Mouse (Mus musculus) forebrain, embryonic 13.5 days (tissue): ENCODE measurements around the gene Glb1. TPM values are rescaled to one million over a fixed set of nuclear protein-coding genes. Genes with fewer than 3 reads are reported as not detected.

Experiments used
- ATAC-seq: fragments of 200-750 bp; cut with Nextera tagmentation; 2 replicates; pipeline ENCODE4 v1.8.0; 2017
- H3K27ac ChIP-seq: fragments of 300-500 bp; sonication (generic); 2 replicates; pipeline ENCODE4 v1.5.1; 2015; ENCODE audit warnings: inconsistent platforms, mild to moderate bottlenecking, moderate library complexity
- H3K27me3 ChIP-seq: fragments of 300-500 bp; sonication (generic); 2 replicates; pipeline ENCODE4 v1.6.1; 2015; ENCODE audit warnings: mild to moderate bottlenecking, inconsistent platforms
- H3K36me3 ChIP-seq: fragments of 300-500 bp; sonication (generic); 2 replicates; pipeline ENCODE4 v1.6.1; 2015; ENCODE audit warnings: mild to moderate bottlenecking, inconsistent platforms; ENCODE audit not compliant: poor library complexity, severe bottlenecking
- H3K4me1 ChIP-seq: fragments of 300-500 bp; sonication (generic); 2 replicates; pipeline ENCODE4 v1.6.1; 2015; ENCODE audit warnings: inconsistent platforms
- H3K4me2 ChIP-seq: fragments of 300-500 bp; sonication (generic); 2 replicates; pipeline ENCODE4 v1.6.1; 2015; ENCODE audit warnings: inconsistent platforms, mild to moderate bottlenecking, moderate library complexity
- H3K4me3 ChIP-seq: fragments of 300-500 bp; sonication (generic); 2 replicates; pipeline ENCODE4 v1.5.1; 2015; ENCODE audit warnings: mild to moderate bottlenecking, inconsistent platforms
- H3K9ac ChIP-seq: fragments of 300-500 bp; sonication (generic); 2 replicates; pipeline ENCODE4 v1.6.1; 2015; ENCODE audit warnings: mild to moderate bottlenecking, inconsistent platforms
- H3K9me3 ChIP-seq: fragments of 300-500 bp; sonication (generic); replicated peaks from 2 replicates; pipeline ENCODE4 v1.6.1; 2016; ENCODE audit warnings: inconsistent platforms
- WGBS: fragments of 180-500 bp; shearing (Covaris S2); methylation state at CpG from one replicate; pipeline ENCODE4 v1.1.7; 2015; 5-methylcytosine and 5-hydroxymethylcytosine counted together
- polyA plus RNA-seq: library from polyadenylated mRNA; unstranded; fragments of >200 nt; fragmentation: Nextera tagmentation; extraction: Ambion mirVana; gene quantifications from 2 replicates; pipeline ENCODE4 v1.2.1, GENCODE M21; 2015

The Glb1 gene
- polyA plus RNA-seq, 1 experiment from 2014 or later = 17.1 TPM

DNA sequence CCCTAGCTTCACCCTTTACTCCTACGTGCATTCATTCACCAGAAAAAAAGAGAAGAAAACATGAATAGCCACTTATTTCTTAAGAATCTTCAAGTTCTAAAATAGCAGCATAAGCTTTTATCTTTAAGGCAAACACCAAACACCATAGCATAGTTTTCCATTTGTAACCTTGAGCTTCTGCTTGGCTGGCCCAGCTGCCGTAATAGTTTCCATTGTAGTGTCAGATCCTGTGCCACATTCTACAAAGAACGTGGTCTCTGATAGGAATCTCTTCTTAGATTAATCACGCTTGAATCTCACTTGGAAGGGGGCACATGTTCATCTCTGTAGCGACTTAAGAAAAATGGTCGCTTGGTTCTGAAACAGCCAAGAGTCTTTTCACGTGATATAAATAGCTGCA, 50.7 kb downstream of the Glb1 start:
- Histone ChIP-seq H3K4me1 (no peaks in the 10 kb centered on the region), H3K27ac (no peak overlapping the region), H3K9me3 (no peaks in the 10 kb centered on the region), H3K27me3 (no peaks in the 10 kb centered on the region), H3K4me3 (no peak overlapping the region), H3K36me3 (no peaks in the 10 kb centered on the region; the same call in 1 of the 2 replicates), H3K9ac (no peak overlapping the region), H3K4me2 (no peak overlapping the region)
- WGBS = 76% methylated on average over 7 of the region's 7 CpGs
- no peak for ATAC-seq

DNA sequence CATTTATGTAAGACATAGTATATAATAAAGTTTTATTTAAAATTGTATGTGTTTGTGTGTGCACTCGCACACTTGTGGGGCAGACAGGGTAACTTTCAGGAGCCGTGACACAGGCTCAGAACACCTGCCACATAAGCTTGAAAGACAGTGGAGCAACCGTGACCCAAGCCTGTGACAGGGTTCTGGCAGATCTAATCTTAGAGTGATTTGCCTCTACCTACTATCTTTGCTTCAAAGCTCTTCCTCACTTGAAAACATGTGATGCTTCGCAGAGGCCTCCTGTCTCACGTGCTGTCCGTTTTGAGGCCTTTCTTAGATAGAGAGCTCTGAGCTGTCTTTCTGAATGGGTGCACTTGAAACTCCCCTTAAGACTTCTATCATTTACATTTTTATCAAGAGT, 51.5 kb downstream of the Glb1 start:
- H3K4me2 ChIP-seq = no peak overlapping the region
- ATAC-seq = no peak
- H3K27ac ChIP-seq = no peak overlapping the region
- H3K27me3 ChIP-seq = no peaks in the 10 kb centered on the region
- WGBS = 94% methylated on average over 6 of the region's 6 CpGs
- H3K36me3 ChIP-seq = peaks cover under 1% of the 10 kb centered on the region; the same call in 1 of the 2 replicates
- no peaks in the 10 kb centered on the region for H3K4me1 ChIP-seq
- no peaks in the 10 kb centered on the region for H3K9me3 ChIP-seq
- H3K4me3 ChIP-seq = no peak overlapping the region
- no peak overlapping the region for H3K9ac ChIP-seq

DNA sequence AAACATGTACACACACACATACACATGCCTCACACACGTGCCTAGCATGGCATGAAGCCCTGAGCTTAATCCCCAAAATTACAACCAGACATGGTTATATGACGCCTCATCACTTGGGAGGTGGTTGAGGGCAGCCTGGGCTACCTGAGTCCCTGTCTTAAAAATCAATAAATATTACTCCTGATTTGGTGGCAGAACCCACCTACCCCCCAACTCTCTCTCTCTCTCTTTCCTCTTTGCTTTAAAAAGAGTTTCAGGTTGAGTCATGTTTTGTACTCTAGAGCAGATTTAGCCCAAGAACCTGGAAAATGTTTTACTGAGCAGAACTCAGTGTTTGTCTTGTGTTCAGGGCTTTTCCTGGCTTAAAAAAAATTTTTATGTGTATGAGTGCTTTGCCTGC, 54.5 kb downstream of the Glb1 start:
- 82% methylated on average over 2 of the region's 2 CpGs for WGBS
- Histone ChIP-seq H3K36me3 (peaks cover 13% of the 10 kb centered on the region; the same call in 1 of the 2 replicates), H3K27me3 (no peaks in the 10 kb centered on the region), H3K4me3 (no peak overlapping the region), H3K9me3 (no peaks in the 10 kb centered on the region), H3K4me2 (no peak overlapping the region), H3K9ac (no peak overlapping the region), H3K27ac (no peak overlapping the region), H3K4me1 (no peaks in the 10 kb centered on the region)
- ATAC-seq = no peak

DNA sequence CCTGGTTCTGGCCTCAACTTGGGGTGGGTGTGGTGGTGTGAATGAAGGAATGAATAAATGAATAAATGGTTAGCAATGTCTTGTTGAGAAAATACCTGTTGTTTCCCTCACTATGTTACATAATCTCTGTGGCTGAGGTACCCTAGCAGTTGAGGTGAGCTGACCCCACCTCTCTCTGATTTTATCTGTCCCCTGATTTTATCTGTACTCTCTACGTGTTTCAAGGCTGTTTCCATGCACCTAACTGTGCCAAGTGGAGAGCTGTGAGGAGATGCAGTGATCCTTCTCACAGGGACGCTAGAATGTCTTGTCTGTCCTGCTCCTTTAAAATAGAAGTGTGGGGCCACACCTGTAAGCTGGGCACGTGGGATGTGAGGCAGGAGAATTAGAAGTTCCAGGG, 57.6 kb downstream of the Glb1 start:
- ATAC-seq = no peak
- H3K9ac ChIP-seq = no peak overlapping the region

DNA sequence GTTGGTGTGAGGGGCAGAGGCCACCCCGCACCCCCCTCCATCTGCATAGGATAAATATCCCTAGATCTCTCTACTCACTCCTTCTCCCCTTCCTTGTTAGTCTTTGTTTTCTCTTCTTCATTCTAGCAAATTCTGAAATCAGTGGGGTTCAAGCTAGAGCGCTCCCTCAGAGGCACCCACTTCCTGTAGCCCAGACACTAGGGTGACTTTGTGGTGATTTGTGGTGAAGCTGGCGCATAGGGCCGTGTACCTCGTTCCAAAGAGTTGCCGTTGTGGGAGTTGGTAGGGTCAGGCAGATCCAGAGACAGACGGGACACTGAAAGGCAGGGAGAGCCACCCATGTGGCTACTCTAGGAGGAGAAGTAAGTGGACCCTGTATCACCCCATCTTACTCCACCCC, 61.7 kb downstream of the Glb1 start:
- H3K4me3 ChIP-seq = no peak overlapping the region
- no peaks in the 10 kb centered on the region for H3K9me3 ChIP-seq
- peaks cover 37% of the 10 kb centered on the region for H3K36me3 ChIP-seq
- whole genome bisulfite sequencing = 94% methylated on average over 7 of the region's 7 CpGs
- ATAC-seq = no peak
- no peaks in the 10 kb centered on the region for H3K27me3 ChIP-seq
- no peak overlapping the region for H3K9ac ChIP-seq
- H3K4me2 ChIP-seq = no peak overlapping the region
- H3K27ac ChIP-seq = no peak overlapping the region
- H3K4me1 ChIP-seq = no peaks in the 10 kb centered on the region

More for the DNA sequence above, 57.6 kb downstream of the Glb1 start:
- Histone ChIP-seq H3K4me3 (no peak overlapping the region), H3K9me3 (no peaks in the 10 kb centered on the region), H3K36me3 (peaks cover 20% of the 10 kb centered on the region; the same call in 1 of the 2 replicates), H3K4me2 (no peak overlapping the region), H3K4me1 (no peaks in the 10 kb centered on the region), H3K27me3 (no peaks in the 10 kb centered on the region), H3K27ac (no peak overlapping the region)
- WGBS = 91% methylated on average over 3 of the region's 3 CpGs

DNA sequence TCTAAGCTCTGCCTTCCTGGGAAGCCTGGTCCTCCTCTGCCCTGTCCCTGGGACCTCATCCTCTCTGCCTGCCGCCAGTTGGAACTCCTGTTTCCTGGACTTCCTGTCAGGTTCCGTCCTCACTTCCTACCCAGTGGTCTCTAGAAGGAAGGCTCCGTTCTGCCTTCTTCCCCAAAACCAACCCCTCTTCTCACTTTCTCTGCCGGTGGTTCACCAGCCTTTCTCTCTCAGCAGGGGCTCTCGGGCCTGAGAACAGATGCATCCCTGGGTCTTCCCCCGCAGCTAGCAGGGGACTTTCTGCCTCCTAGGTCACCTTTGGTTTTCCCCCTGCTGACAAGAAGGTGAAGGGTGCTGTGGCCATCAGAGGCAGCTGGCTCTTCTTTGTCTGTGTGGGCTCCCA, 64.6 kb downstream of the Glb1 start:
- no peak overlapping the region for H3K4me2 ChIP-seq
- no peaks in the 10 kb centered on the region for H3K27me3 ChIP-seq
- no peaks in the 10 kb centered on the region for H3K4me1 ChIP-seq
- ATAC-seq = no peak
- no peak overlapping the region for H3K9ac ChIP-seq
- WGBS = 86% methylated on average over 6 of the region's 6 CpGs
- H3K27ac ChIP-seq = no peak overlapping the region
- H3K9me3 ChIP-seq = no peaks in the 10 kb centered on the region
- peaks cover 29% of the 10 kb centered on the region for H3K36me3 ChIP-seq
- H3K4me3 ChIP-seq = no peak overlapping the region

DNA sequence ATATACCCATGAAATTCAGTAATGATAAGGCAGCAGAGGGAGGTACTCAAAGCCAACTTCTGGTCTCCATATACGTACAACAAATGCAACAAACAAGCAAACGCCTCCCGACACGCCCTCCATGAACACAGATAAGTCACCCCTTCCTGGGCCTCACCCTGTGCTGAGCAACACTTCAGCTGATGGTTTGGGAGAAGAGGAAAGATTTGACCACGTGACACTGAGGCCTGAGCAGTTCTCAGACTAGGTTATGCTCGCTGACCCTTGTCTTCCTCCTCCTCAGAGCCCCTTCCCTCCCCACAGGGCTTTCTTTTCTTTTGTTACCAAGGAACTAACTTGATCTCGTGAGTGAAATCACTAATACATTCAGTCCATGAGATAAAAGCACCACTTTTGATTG, 66.0 kb downstream of the Glb1 start:
- Histone ChIP-seq H3K27ac (no peak overlapping the region), H3K36me3 (peaks cover 26% of the 10 kb centered on the region)
- no peak for ATAC-seq

DNA sequence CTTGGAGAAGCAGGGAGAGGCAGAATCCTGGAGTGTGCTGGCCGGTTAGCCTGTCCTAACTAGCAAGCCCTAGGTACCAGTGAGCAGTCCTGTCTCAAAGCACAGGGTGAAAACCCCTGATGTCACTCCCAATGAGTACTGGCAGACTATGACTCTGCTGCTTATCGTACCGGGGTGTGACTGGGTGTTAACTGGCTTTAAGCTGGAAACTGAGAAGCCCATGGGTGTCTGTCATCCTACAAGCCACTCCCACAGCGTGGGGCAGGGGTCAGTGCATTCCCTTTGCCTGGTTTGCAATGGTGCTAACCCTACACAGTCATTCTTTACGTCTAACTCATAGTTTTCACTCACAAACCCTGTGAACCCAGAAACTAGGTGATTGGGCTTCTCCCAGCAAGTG, 67.3 kb downstream of the Glb1 start:
- WGBS = 92% methylated on average over 5 of the region's 5 CpGs
- Histone ChIP-seq H3K9ac (no peak overlapping the region), H3K4me2 (no peak overlapping the region), H3K9me3 (no peaks in the 10 kb centered on the region), H3K27ac (no peak overlapping the region), H3K4me1 (no peaks in the 10 kb centered on the region), H3K27me3 (no peaks in the 10 kb centered on the region), H3K36me3 (peaks cover 22% of the 10 kb centered on the region), H3K4me3 (no peak overlapping the region)
- no peak for ATAC-seq

More for the DNA sequence above, 66.0 kb downstream of the Glb1 start:
- Histone ChIP-seq H3K4me3 (no peak overlapping the region), H3K4me1 (no peaks in the 10 kb centered on the region), H3K27me3 (no peaks in the 10 kb centered on the region), H3K9me3 (no peaks in the 10 kb centered on the region), H3K4me2 (no peak overlapping the region), H3K9ac (no peak overlapping the region)
- 57% methylated on average over 7 of the region's 7 CpGs for WGBS

DNA sequence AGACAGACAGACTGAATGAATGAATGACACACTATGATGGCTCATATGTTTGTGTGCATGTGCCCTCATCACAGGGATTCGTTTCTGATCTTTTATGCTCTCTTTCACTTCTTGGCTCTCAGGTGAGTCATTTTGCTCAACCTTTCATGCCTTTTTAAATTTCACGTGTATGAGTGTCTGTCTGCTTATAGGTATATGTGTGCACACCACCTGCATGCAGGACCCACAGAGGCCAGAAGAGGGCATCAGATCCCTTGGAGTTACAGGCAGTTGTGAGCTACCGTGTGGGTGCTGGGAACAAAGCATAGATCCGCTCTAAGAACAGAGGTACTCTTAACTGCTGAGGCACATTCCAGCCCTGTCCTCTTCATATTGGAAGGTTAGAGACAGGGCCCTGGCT, 67.8 kb downstream of the Glb1 start:
- Histone ChIP-seq H3K27ac (no peak overlapping the region), H3K9me3 (no peaks in the 10 kb centered on the region)

DNA sequence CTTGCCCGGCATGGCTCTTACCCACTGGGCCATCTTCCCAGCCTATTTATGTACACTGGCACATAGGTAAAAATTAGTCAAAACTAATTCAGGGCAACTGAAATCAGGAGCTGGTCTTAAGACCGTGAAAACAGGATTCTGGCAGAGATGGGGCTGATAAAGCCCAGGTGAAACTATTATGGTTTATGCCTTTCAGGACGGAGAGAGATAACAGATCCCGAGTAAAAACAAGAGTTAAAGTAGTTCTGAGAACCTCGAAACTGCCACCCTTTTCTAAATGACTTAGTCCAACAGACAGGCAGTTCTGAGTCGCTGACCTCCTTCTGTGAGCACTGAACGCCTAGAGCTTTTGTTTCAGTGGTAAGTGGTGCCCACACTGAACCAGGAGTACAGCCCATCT, 71.0 kb downstream of the Glb1 start:
- 81% methylated on average over 7 of the region's 7 CpGs for WGBS
- no peak overlapping the region for H3K4me2 ChIP-seq
- no peak for ATAC-seq

More for the DNA sequence above, 67.8 kb downstream of the Glb1 start:
- Histone ChIP-seq H3K36me3 (peaks cover 22% of the 10 kb centered on the region), H3K9ac (no peak overlapping the region), H3K4me3 (no peak overlapping the region), H3K4me1 (no peaks in the 10 kb centered on the region), H3K27me3 (no peaks in the 10 kb centered on the region), H3K4me2 (no peak overlapping the region)
- ATAC-seq = no peak
- 92% methylated on average over 4 of the region's 4 CpGs for WGBS

DNA sequence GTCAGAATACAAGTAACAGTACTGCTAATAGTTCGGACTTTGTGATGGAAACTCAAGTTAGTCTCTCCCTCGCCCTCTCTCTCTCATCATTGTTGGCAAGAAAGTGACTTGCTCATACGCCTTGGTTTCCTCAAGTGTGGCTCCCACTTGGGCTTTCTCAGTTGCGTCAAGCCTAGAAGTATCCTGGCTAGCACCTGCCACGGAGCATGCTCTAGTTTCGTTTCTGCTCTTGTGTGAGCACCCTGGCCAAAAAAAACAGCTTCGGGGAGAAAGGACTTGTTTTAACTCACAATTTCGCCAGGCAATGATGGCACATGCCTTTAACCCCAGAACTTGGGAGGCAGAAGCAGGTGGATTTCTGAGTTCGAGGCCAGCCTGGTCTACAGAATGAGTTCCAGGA, 76.1 kb downstream of the Glb1 start:
- WGBS = 93% methylated on average over 9 of the region's 9 CpGs
- H3K4me3 ChIP-seq = no peak overlapping the region

More for the DNA sequence above, 71.0 kb downstream of the Glb1 start:
- H3K36me3 ChIP-seq = 0 out of 2 replicates have a peak, but pooled peaks cover 3% of the 10 kb centered on the region
- no peak overlapping the region for H3K9ac ChIP-seq
- H3K27me3 ChIP-seq = no peaks in the 10 kb centered on the region
- no peaks in the 10 kb centered on the region for H3K9me3 ChIP-seq
- H3K27ac ChIP-seq = no peak overlapping the region
- no peak overlapping the region for H3K4me3 ChIP-seq
- no peaks in the 10 kb centered on the region for H3K4me1 ChIP-seq

DNA sequence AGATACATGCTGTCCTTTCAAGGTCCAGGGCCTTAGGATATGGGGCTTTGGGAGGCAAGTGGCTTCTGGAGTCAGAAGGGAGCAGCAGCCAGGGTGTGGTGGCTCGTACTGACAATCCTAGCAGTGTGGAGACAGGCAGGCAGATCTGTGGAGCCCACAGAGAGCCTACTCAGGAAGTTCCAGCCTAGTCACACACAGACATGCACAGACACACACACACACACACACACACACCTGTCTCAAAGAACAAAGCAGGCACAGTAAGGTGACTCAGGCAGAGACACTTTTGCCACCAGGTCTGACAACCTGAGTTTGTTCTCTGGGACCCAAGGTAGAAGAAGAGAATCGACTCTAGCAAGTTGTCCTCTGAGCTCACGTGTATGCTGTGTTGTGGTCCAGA, 80.1 kb downstream of the Glb1 start:
- Histone ChIP-seq H3K27me3 (no peaks in the 10 kb centered on the region), H3K9ac (no peak overlapping the region), H3K36me3 (no peaks in the 10 kb centered on the region), H3K4me3 (no peak overlapping the region), H3K4me2 (no peak overlapping the region), H3K9me3 (no peaks in the 10 kb centered on the region), H3K27ac (no peak overlapping the region), H3K4me1 (no peaks in the 10 kb centered on the region)
- WGBS = 85% methylated on average over 3 of the region's 3 CpGs
- ATAC-seq = no peak

More for the DNA sequence above, 76.1 kb downstream of the Glb1 start:
- Histone ChIP-seq H3K9me3 (no peaks in the 10 kb centered on the region), H3K4me1 (no peaks in the 10 kb centered on the region), H3K4me2 (no peak overlapping the region), H3K9ac (no peak overlapping the region), H3K27me3 (no peaks in the 10 kb centered on the region), H3K27ac (no peak overlapping the region), H3K36me3 (no peaks in the 10 kb centered on the region)
- no peak for ATAC-seq

DNA sequence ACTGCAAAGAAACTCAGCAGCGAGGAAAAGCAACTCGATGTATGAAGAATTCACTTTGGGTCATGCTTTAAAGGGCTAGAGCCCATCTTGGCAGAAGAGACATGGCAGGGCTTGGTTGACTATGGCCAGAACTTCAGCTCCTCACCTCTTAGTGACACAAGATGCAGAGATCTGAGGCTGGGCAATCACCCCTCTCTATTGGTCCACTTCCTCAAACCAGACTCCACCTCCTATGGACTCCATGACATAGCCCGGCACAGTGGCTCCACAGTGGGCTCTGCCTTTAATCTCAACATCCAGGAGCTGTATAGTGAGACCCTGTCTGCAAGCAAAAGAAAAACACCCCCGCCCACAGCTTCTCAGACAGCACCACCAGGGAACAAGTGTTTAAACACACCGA, 83.9 kb downstream of the Glb1 start:
- H3K27me3 ChIP-seq = no peaks in the 10 kb centered on the region
- no peaks in the 10 kb centered on the region for H3K9me3 ChIP-seq
- no peaks in the 10 kb centered on the region for H3K36me3 ChIP-seq
- no peaks in the 10 kb centered on the region for H3K4me1 ChIP-seq
- H3K9ac ChIP-seq = no peak overlapping the region
- ATAC-seq = no peak
- WGBS = 76% methylated on average over 5 of the region's 5 CpGs
- H3K27ac ChIP-seq = no peak overlapping the region
- no peak overlapping the region for H3K4me3 ChIP-seq
- H3K4me2 ChIP-seq = no peak overlapping the region
